Mouse (Mus musculus) limb, embryonic 14.5 days (tissue): ENCODE results near the gene Tshz2. TPM values are rescaled to one million over a fixed set of nuclear protein-coding genes. Genes with fewer than 3 reads are reported as not detected.

Experiments used
- ATAC-seq: fragments of 200-750 bp; cut with Nextera tagmentation; 2 replicates; pipeline ENCODE4 v1.8.0; 2017; ENCODE audit warnings: low read depth, moderate number of reproducible peaks, moderate TSS enrichment; ENCODE audit not compliant: low FRiP score
- DNase-seq: peaks from one replicate; pipeline ENCODE4 v3.0.0-alpha.2; 2015; ENCODE audit warnings: low spot score
- H3K27ac ChIP-seq: fragments of 300-500 bp; sonication (generic); replicated peaks from 2 replicates; pipeline ENCODE4 v1.5.1; 2014; ENCODE audit warnings: low read depth, mild to moderate bottlenecking, low read length, moderate library complexity, mixed read lengths
- H3K27me3 ChIP-seq: fragments of 300-500 bp; sonication (generic); 2 replicates; pipeline ENCODE4 v1.6.1; 2014; ENCODE audit warnings: low read length, mixed read lengths; ENCODE audit not compliant: control insufficient read depth, insufficient read depth
- H3K36me3 ChIP-seq: fragments of 300-500 bp; sonication (generic); 2 replicates; pipeline ENCODE4 v1.6.1; 2014; ENCODE audit warnings: mild to moderate bottlenecking, low read length, moderate library complexity, mixed read lengths; ENCODE audit not compliant: control insufficient read depth, insufficient read depth
- H3K4me1 ChIP-seq: fragments of 300-500 bp; sonication (generic); 2 replicates; pipeline ENCODE4 v1.6.1; 2014; ENCODE audit warnings: antibody characterized with exemption, low read length, mixed read lengths; ENCODE audit not compliant: control insufficient read depth, insufficient read depth
- H3K4me2 ChIP-seq: fragments of 300-500 bp; sonication (generic); replicated peaks from 2 replicates; pipeline ENCODE4 v1.6.1; 2014; ENCODE audit warnings: low read depth, mild to moderate bottlenecking, low read length, moderate library complexity; ENCODE audit not compliant: severe bottlenecking
- H3K4me3 ChIP-seq: fragments of 300-500 bp; sonication (generic); replicated peaks from 2 replicates; pipeline ENCODE4 v1.5.1; 2014; ENCODE audit warnings: low read length
- H3K9ac ChIP-seq: fragments of 300-500 bp; sonication (generic); 2 replicates; pipeline ENCODE4 v1.6.1; 2014; ENCODE audit warnings: mild to moderate bottlenecking, low read depth, low read length, moderate library complexity; ENCODE audit not compliant: severe bottlenecking
- H3K9me3 ChIP-seq: fragments of 300-500 bp; sonication (generic); 2 replicates; pipeline ENCODE4 v1.6.1; 2016; ENCODE audit warnings: low read length; ENCODE audit not compliant: control insufficient read depth
- POLR2A ChIP-seq: fragments of 200-500 bp; IDR thresholded peaks from 2 replicates; pipeline ENCODE4 v1.8.0; 2012; ENCODE audit warnings: inconsistent platforms, mild to moderate bottlenecking, moderate library complexity, borderline replicate concordance; ENCODE audit not compliant: insufficient read depth, insufficient read length; ENCODE audit errors: extremely low read depth
- whole genome bisulfite sequencing: fragments of 180-500 bp; shearing (Covaris S2); extraction: QIAGEN DNeasy Blood & Tissue Kit; methylation state at CpG from one replicate; pipeline ENCODE4 v1.1.7; 2014; 5-methylcytosine and 5-hydroxymethylcytosine counted together
- polyA plus RNA-seq, 2 experiments: library from polyadenylated mRNA; depleted of rRNA in 1 of 2; stranded (reverse) in 1 of 2; unstranded in 1 of 2; fragments of >200 nt; fragmentation: Nextera tagmentation in 1 of 2; extraction: Ambion mirVana in 1 of 2; gene quantifications; 2 replicates each; pipeline versions ENCODE4 v1.2.1 to v1.2.3; 2012 to 2014

Gene Tshz2
- polyA plus RNA-seq, 2 experiments, result 7.3 to 29.2 TPM

GRCm38 (mm10) chr2:170002594-170003504 is 370.0 kb downstream of the Tshz2 start:
- H3K9ac ChIP-seq, result no peak overlapping the region
- no peak for TF ChIP-seq POLR2A
- no peak for ATAC-seq
- H3K36me3 ChIP-seq, result no peaks in the 10 kb centered on the region
- H3K27me3 ChIP-seq, result no peaks in the 10 kb centered on the region
- WGBS, result 63% methylated on average over 25 of the region's 25 CpGs
- no peaks in the 10 kb centered on the region for H3K9me3 ChIP-seq
- peaks cover 18% of the 10 kb centered on the region for H3K4me1 ChIP-seq
- no peak overlapping the region for H3K4me3 ChIP-seq
- no peak overlapping the region for H3K4me2 ChIP-seq
- H3K27ac ChIP-seq, result no peak overlapping the region
- no peak for DNase-seq

GRCm38 (mm10) chr2:170003666-170004065 is 370.9 kb downstream of the Tshz2 start:
- Histone ChIP-seq H3K36me3 (no peaks in the 10 kb centered on the region), H3K4me3 (no peak overlapping the region), H3K27me3 (no peaks in the 10 kb centered on the region), H3K9me3 (peaks cover 3% of the 10 kb centered on the region; the same call in 1 of the 2 replicates), H3K9ac (no peak overlapping the region), H3K27ac (no peak overlapping the region), H3K4me2 (no peak overlapping the region), H3K4me1 (peaks cover 11% of the 10 kb centered on the region)
- no peak for TF ChIP-seq POLR2A
- DNase-seq, result no peak
- WGBS, result 75% methylated on average over 8 of the region's 8 CpGs
- ATAC-seq, result no peak

- H3K36me3 ChIP-seq, result no peaks in the 10 kb centered on the region
- H3K4me3 ChIP-seq, result no peak overlapping the region
- DNase-seq, result no peak
- H3K9me3 ChIP-seq, result peaks cover 3% of the 10 kb centered on the region; the same call in 1 of the 2 replicates
- H3K4me2 ChIP-seq, result no peak overlapping the region
- no peak overlapping the region for H3K27ac ChIP-seq
- no peaks in the 10 kb centered on the region; the same call in 1 of the 2 replicates for H3K4me1 ChIP-seq
- H3K27me3 ChIP-seq, result no peaks in the 10 kb centered on the region
- TF ChIP-seq POLR2A, result no peak
- no peak overlapping the region for H3K9ac ChIP-seq
- no peak for ATAC-seq
- WGBS, result 74% methylated on average over 8 of the region's 8 CpGs
These were observed 374.0 kb downstream of the Tshz2 start for GRCm38 (mm10) chr2:170006829-170007228.

- Histone ChIP-seq H3K27ac (no peak overlapping the region), H3K36me3 (no peaks in the 10 kb centered on the region), H3K9me3 (peaks cover 3% of the 10 kb centered on the region; the same call in 1 of the 2 replicates), H3K4me2 (no peak overlapping the region), H3K4me3 (no peak overlapping the region), H3K4me1 (peaks cover 4% of the 10 kb centered on the region; the same call in 1 of the 2 replicates), H3K27me3 (no peaks in the 10 kb centered on the region), H3K9ac (no peak overlapping the region)
- ATAC-seq (no peak), DNase-seq (no peak)
- TF ChIP-seq POLR2A, result no peak
- WGBS, result 67% methylated on average over 6 of the region's 6 CpGs
These were observed 374.7 kb downstream of the Tshz2 start for GRCm38 (mm10) chr2:170007426-170007958.

- H3K27me3 ChIP-seq, result no peaks in the 10 kb centered on the region
- no peak overlapping the region for H3K9ac ChIP-seq
- no peak for DNase-seq
- H3K9me3 ChIP-seq, result peaks cover 3% of the 10 kb centered on the region; the same call in 1 of the 2 replicates
- no peak overlapping the region for H3K27ac ChIP-seq
- H3K4me2 ChIP-seq, result no peak overlapping the region
- no peak for ATAC-seq
- H3K4me1 ChIP-seq, result peaks cover 4% of the 10 kb centered on the region; the same call in 1 of the 2 replicates
- TF ChIP-seq POLR2A, result no peak
- H3K4me3 ChIP-seq, result no peak overlapping the region
- WGBS, result 66% methylated on average over 11 of the region's 11 CpGs
- H3K36me3 ChIP-seq, result no peaks in the 10 kb centered on the region
These were observed 376.9 kb downstream of the Tshz2 start for GRCm38 (mm10) chr2:170009729-170010128.
